Mouse (Mus musculus) heart, embryonic 13.5 days (tissue): Measurements from ENCODE around the gene Lrrc9. TPM values are rescaled to one million over a fixed set of nuclear protein-coding genes. Genes with fewer than 3 reads are reported as not detected.

Experiments used
- microRNA-seq: library from miRNA; unstranded; fragments of <30 nt; microRNA quantifications from one replicate; pipeline ENCODE4, GENCODE M21; 2016
- polyA plus RNA-seq: library from polyadenylated mRNA; unstranded; fragments of >200 nt; fragmentation: Nextera tagmentation; extraction: Ambion mirVana; gene quantifications from 2 replicates; pipeline ENCODE4 v1.2.1, GENCODE M21; 2015

Gene Lrrc9
- polyA plus RNA-seq, 1 experiment from 2014 or later: 0.79 TPM

Small RNA genes lying within 50 kb of the gene (microRNA-seq; reads per million reads assigned to microRNA genes)
- gene Gm44392: not detected

Other genes starting within 250 kb of the Lrrc9 start
- 15.8 and 16.0 TPM in 2 replicates for gene Rtn1, start 32.8 kb upstream of the Lrrc9 start, polyA plus RNA-seq
- 6.2 and 6.9 TPM in 2 replicates for gene Pcnx4, start 94.5 kb downstream of the Lrrc9 start, polyA plus RNA-seq
- not detected in 2 replicates for gene Gm4756, start 207.8 kb downstream of the Lrrc9 start, polyA plus RNA-seq
- gene Dhrs7, start 223.0 kb downstream of the Lrrc9 start, polyA plus RNA-seq: 53.1 and 58.7 TPM in 2 replicates